Mouse (Mus musculus) ES-Bruce4 (cell line): ENCODE results near the gene Trpm8.

ENCODE experiments used
- CTCF ChIP-seq: IDR thresholded peaks from one replicate; pipeline ENCODE4 v1.8.1; 2011; ENCODE audit warnings: low read depth, low read length
- POLR2A ChIP-seq: IDR thresholded peaks from one replicate; pipeline ENCODE4 v1.8.1; 2011; ENCODE audit warnings: low read length; ENCODE audit not compliant: insufficient read depth

DNA sequence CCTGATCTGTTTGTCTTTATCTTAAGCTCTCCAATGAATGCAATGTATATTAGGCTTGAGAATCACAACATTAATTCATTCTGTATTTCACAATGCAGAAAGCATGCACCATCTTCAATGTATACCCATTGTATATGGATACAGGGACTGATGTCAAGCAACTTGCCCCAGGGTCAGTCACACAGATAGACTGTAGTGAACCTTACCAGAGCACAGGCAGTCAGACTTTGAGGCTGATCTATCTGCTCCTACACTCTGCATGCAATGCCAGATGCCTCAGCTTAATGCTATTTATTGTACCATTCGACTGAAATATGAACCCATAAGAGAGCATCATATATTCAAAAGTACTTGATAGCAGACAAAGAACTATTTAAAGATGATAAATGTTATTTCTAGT lies 13.1 kb downstream of the Trpm8 start:
- TF ChIP-seq CTCF: no peak
- no peak for TF ChIP-seq POLR2A
